Mouse (Mus musculus): ENCODE measurements at regions not wholly inside any gene's neighbourhood (a gene's known extent, or its start where the extent isn't known, plus 50 kb on each side); places are given as distances from the start of the nearest gene placed in this dataset.

- no peaks in the 10 kb centered on the region for H3K36me3 ChIP-seq (ENCODE audit: control insufficient read depth, insufficient read depth, low read length)
- H3K4me3 ChIP-seq (ENCODE audit: insufficient read depth, low read depth, low read length): no peak overlapping the region
- no peak for TF ChIP-seq POLR2A (IDR thresholded peaks at IDR 0.05; ENCODE audit: low read depth, low read length)
- no peaks in the 10 kb centered on the region for H3K27me3 ChIP-seq (replicated peaks; ENCODE audit: control insufficient read depth, insufficient read depth, low read length)
- H3K27ac ChIP-seq (ENCODE audit: insufficient read depth, low read depth, low read length): no peak overlapping the region
- H3K4me1 ChIP-seq (ENCODE audit: control insufficient read depth, insufficient read depth, low read length): no peaks in the 10 kb centered on the region
- 94% methylated on average over 5 of the region's 5 CpGs for WGBS
- DNase-seq: no peak
These were observed 166.4 kb downstream of the Opa1 start for GRCm38 (mm10) chr16:29745486-29745885.

- no peak overlapping the region for H3K4me3 ChIP-seq (ENCODE audit: insufficient read depth, low read depth, low read length)
- 77% methylated on average over 4 of the region's 4 CpGs for WGBS
- no peak for DNase-seq
- H3K27me3 ChIP-seq (replicated peaks; ENCODE audit: control insufficient read depth, insufficient read depth, low read length): no peaks in the 10 kb centered on the region
- H3K27ac ChIP-seq (ENCODE audit: insufficient read depth, low read depth, low read length): no peak overlapping the region
- no peaks in the 10 kb centered on the region for H3K4me1 ChIP-seq (ENCODE audit: control insufficient read depth, insufficient read depth, low read length)
- no peaks in the 10 kb centered on the region for H3K36me3 ChIP-seq (ENCODE audit: control insufficient read depth, insufficient read depth, low read length)
- TF ChIP-seq CTCF (conservative IDR thresholded peaks at IDR 0.05; ENCODE audit: insufficient read depth, insufficient read length, low read depth, low read length): no peak
- TF ChIP-seq POLR2A (IDR thresholded peaks at IDR 0.05; ENCODE audit: low read depth, low read length): no peak
These were observed 167.1 kb downstream of the Opa1 start for GRCm38 (mm10) chr16:29746245-29746644.

GRCm38 (mm10) chr16:29749167-29749566 is 170.0 kb downstream of the Opa1 start:
- Histone ChIP-seq H3K4me1 (ENCODE audit: control insufficient read depth, insufficient read depth, low read length) (no peaks in the 10 kb centered on the region), H3K36me3 (ENCODE audit: control insufficient read depth, insufficient read depth, low read length) (no peaks in the 10 kb centered on the region), H3K4me3 (ENCODE audit: insufficient read depth, low read depth, low read length) (no peak overlapping the region), H3K27ac (ENCODE audit: insufficient read depth, low read depth, low read length) (no peak overlapping the region), H3K27me3 (replicated peaks; ENCODE audit: control insufficient read depth, insufficient read depth, low read length) (no peaks in the 10 kb centered on the region)
- TF ChIP-seq POLR2A (IDR thresholded peaks at IDR 0.05; ENCODE audit: low read depth, low read length) (no peak), CTCF (conservative IDR thresholded peaks at IDR 0.05; ENCODE audit: insufficient read depth, insufficient read length, low read depth, low read length) (no peak)
- WGBS: 73% methylated on average over 5 of the region's 5 CpGs
- DNase-seq: no peak

- peak; percentile 41 for DNase-seq
- Histone ChIP-seq H3K36me3 (ENCODE audit: control insufficient read depth, insufficient read depth, low read length) (no peaks in the 10 kb centered on the region), H3K4me3 (ENCODE audit: insufficient read depth, low read depth, low read length) (no peak overlapping the region), H3K4me1 (ENCODE audit: control insufficient read depth, insufficient read depth, low read length) (no peaks in the 10 kb centered on the region), H3K27ac (ENCODE audit: insufficient read depth, low read depth, low read length) (no peak overlapping the region), H3K27me3 (replicated peaks; ENCODE audit: control insufficient read depth, insufficient read depth, low read length) (no peaks in the 10 kb centered on the region)
- 57% methylated on average over 8 of the region's 8 CpGs for WGBS
- TF ChIP-seq POLR2A (IDR thresholded peaks at IDR 0.05; ENCODE audit: low read depth, low read length) (no peak), CTCF (conservative IDR thresholded peaks at IDR 0.05; ENCODE audit: insufficient read depth, insufficient read length, low read depth, low read length) (no peak)
These were observed 175.6 kb downstream of the Opa1 start for GRCm38 (mm10) chr16:29754579-29755199.

DNA sequence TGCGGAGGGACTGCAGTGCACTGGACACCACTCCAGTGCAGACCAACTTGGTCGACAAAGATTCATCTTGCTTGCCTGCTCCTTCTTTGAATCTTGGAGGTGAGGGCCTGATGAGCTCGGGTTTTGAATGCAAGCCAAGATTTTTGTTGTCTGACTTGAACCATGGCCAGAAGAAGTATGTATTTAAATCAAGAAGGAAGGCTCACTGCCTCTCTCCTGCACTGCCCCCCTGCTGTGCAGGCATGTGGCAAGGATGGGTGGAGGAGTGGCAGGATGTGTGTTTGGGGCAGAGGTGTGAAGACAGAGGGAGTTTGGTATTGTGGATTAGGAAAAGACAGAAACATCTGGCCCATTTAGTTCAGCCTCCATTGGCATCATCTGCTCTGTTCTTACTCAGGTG is 179.1 kb downstream of the Opa1 start:
- TF ChIP-seq POLR2A (IDR thresholded peaks at IDR 0.05; ENCODE audit: low read depth, low read length) (no peak), CTCF (conservative IDR thresholded peaks at IDR 0.05; ENCODE audit: insufficient read depth, insufficient read length, low read depth, low read length) (no peak)
- Histone ChIP-seq H3K36me3 (ENCODE audit: control insufficient read depth, insufficient read depth, low read length) (no peaks in the 10 kb centered on the region), H3K4me1 (ENCODE audit: control insufficient read depth, insufficient read depth, low read length) (no peaks in the 10 kb centered on the region), H3K27ac (ENCODE audit: insufficient read depth, low read depth, low read length) (no peak overlapping the region), H3K4me3 (ENCODE audit: insufficient read depth, low read depth, low read length) (no peak overlapping the region), H3K27me3 (replicated peaks; ENCODE audit: control insufficient read depth, insufficient read depth, low read length) (no peaks in the 10 kb centered on the region)
- 60% methylated on average over 3 of the region's 3 CpGs for WGBS
- DNase-seq: no peak

- Histone ChIP-seq H3K4me3 (ENCODE audit: insufficient read depth, low read depth, low read length) (no peak overlapping the region), H3K27ac (ENCODE audit: insufficient read depth, low read depth, low read length) (no peak overlapping the region), H3K36me3 (ENCODE audit: control insufficient read depth, insufficient read depth, low read length) (no peaks in the 10 kb centered on the region), H3K4me1 (ENCODE audit: control insufficient read depth, insufficient read depth, low read length) (no peaks in the 10 kb centered on the region), H3K27me3 (replicated peaks; ENCODE audit: control insufficient read depth, insufficient read depth, low read length) (no peaks in the 10 kb centered on the region)
- TF ChIP-seq CTCF (conservative IDR thresholded peaks at IDR 0.05; ENCODE audit: insufficient read depth, insufficient read length, low read depth, low read length) (no peak), POLR2A (IDR thresholded peaks at IDR 0.05; ENCODE audit: low read depth, low read length) (no peak)
- 91% methylated on average over 3 of the region's 3 CpGs for WGBS
- DNase-seq: no peak
These were observed 180.3 kb downstream of the Opa1 start for GRCm38 (mm10) chr16:29759416-29759815.

DNA sequence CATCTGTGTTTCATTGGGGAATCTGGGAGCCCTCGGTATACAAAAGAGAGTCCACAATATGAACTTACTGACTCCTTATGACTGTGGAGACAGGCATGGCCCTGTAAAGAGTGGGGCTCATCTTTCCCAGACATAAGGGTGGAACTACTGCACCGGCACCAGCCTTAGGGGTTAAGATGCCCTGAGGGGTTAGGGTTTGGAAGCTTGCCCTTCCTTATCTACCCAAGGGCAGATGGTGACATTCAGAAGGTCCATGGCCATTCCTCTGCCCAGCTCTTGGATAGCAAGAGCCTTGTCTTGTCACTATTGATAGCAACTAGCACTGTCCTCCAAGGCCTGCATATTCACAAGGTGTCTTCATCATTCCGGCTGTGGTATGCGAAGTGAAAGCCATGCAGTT is 181.5 kb downstream of the Opa1 start:
- no peak for TF ChIP-seq POLR2A (IDR thresholded peaks at IDR 0.05; ENCODE audit: low read depth, low read length)
- TF ChIP-seq CTCF (conservative IDR thresholded peaks at IDR 0.05; ENCODE audit: insufficient read depth, insufficient read length, low read depth, low read length): no peak
- WGBS: 96% methylated on average over 4 of the region's 4 CpGs
- DNase-seq: no peak

More for the DNA sequence above, 181.5 kb downstream of the Opa1 start:
- H3K27ac ChIP-seq (ENCODE audit: insufficient read depth, low read depth, low read length): no peak overlapping the region
- no peaks in the 10 kb centered on the region for H3K27me3 ChIP-seq (replicated peaks; ENCODE audit: control insufficient read depth, insufficient read depth, low read length)
- H3K36me3 ChIP-seq (ENCODE audit: control insufficient read depth, insufficient read depth, low read length): no peaks in the 10 kb centered on the region
- no peak overlapping the region for H3K4me3 ChIP-seq (ENCODE audit: insufficient read depth, low read depth, low read length)
- H3K4me1 ChIP-seq (ENCODE audit: control insufficient read depth, insufficient read depth, low read length): no peaks in the 10 kb centered on the region

Data from kidney, adult 2 months (tissue).